Mouse (Mus musculus) liver, embryonic 16.5 days (tissue): ENCODE results near the gene Snapin. TPM values are rescaled to one million over a fixed set of nuclear protein-coding genes. Genes with fewer than 3 reads are reported as not detected.

Experiments
- ATAC-seq: fragments of 200-750 bp; cut with Nextera tagmentation; 2 replicates; pipeline ENCODE4 v1.8.0; 2017; ENCODE audit warnings: low read depth, mild to moderate bottlenecking, moderate number of reproducible peaks, moderate library complexity
- H3K27ac ChIP-seq: fragments of 300-500 bp; sonication (generic); 2 replicates; pipeline ENCODE4 v1.5.1; 2014; ENCODE audit warnings: mild to moderate bottlenecking, low read length
- H3K27me3 ChIP-seq: fragments of 300-500 bp; sonication (generic); 2 replicates; pipeline ENCODE4 v1.6.1; 2014; ENCODE audit warnings: low read depth, low read length, mixed read lengths; ENCODE audit not compliant: control insufficient read depth, insufficient read depth
- H3K36me3 ChIP-seq: fragments of 300-500 bp; sonication (generic); 2 replicates; pipeline ENCODE4 v1.6.1; 2014; ENCODE audit warnings: mild to moderate bottlenecking; ENCODE audit not compliant: control insufficient read depth, insufficient read depth
- H3K4me1 ChIP-seq: fragments of 300-500 bp; sonication (generic); 2 replicates; pipeline ENCODE4 v1.6.1; 2014; ENCODE audit warnings: low read depth, low read length, mixed read lengths; ENCODE audit not compliant: control insufficient read depth
- H3K4me2 ChIP-seq: fragments of 300-500 bp; sonication (generic); 2 replicates; pipeline ENCODE4 v1.6.1; 2014; ENCODE audit warnings: low read depth, low read length, mixed read lengths
- H3K4me3 ChIP-seq: fragments of 300-500 bp; sonication (generic); 2 replicates; pipeline ENCODE4 v1.5.1; 2014; ENCODE audit warnings: low read depth, mild to moderate bottlenecking, low read length
- H3K9ac ChIP-seq: fragments of 300-500 bp; sonication (generic); 2 replicates; pipeline ENCODE4 v1.6.1; 2014; ENCODE audit warnings: low read depth, low read length
- H3K9me3 ChIP-seq: fragments of 300-500 bp; sonication (generic); replicated peaks from 2 replicates; pipeline ENCODE4 v1.6.1; 2016; ENCODE audit warnings: low read length; ENCODE audit not compliant: control insufficient read depth
- whole genome bisulfite sequencing: fragments of 180-500 bp; shearing (Covaris S2); extraction: QIAGEN DNeasy Blood & Tissue Kit; methylation state at CpG from one replicate; pipeline ENCODE4 v1.1.7; 2014; ENCODE audit not compliant: insufficient replicate concordance; 5-methylcytosine and 5-hydroxymethylcytosine counted together
- polyA plus RNA-seq: library from polyadenylated mRNA; unstranded; fragments of >200 nt; fragmentation: Nextera tagmentation; extraction: Ambion mirVana; gene quantifications from 2 replicates; pipeline ENCODE4 v1.2.1, GENCODE M21; 2015

The Snapin gene
- polyA plus RNA-seq, 1 experiment from 2014 or later, result 17.8 TPM

DNA sequence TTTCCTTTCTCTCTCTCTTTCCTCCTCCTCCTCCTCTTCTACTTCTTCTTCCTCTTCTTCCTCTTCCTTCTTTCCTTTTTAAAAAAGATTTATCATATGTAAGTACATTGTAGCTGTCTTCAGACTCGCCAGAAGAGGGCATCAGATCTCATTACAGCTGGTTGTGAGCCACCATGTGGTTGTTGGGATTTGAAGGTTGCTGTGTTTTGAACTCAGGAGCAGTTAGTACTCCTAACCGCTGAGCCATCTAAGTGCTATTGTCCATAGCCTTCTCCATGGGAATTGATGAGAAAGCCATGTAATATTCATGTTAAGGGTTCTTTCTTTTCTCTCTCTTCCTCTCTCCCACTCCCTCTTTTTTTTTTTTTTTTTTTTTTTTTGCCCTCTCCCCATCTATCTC, 517 bp upstream of the Snapin start:
- no peak overlapping the region for H3K4me3 ChIP-seq
- 38% methylated on average over 2 of the region's 2 CpGs for WGBS
- ATAC-seq, result peak; percentile 7; the same call in 1 of the 2 replicates

DNA sequence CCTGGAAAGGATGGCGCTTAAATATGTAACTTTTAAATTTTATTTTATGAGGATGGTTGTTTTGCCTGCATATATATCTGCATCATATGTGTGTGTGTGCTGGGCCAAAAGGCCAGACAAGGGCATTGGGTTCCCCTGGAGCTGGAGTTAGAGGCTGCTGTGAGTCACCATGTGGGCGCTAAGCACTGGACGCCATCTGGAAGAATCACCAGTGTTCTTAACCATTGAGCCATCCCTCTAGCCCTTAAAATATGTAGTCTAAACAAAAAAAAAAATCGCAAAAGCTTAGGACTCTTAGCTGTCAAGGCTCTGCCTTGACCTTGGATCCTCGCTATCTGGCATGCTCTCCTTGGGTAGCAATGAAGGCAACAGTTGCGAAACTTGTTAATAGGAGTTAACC, 2.3 kb downstream of the Snapin start:
- Histone ChIP-seq H3K9me3 (no peaks in the 10 kb centered on the region), H3K4me2 (no peak overlapping the region), H3K4me3 (no peak overlapping the region), H3K4me1 (peaks cover 10% of the 10 kb centered on the region), H3K27ac (no peak overlapping the region), H3K9ac (no peak overlapping the region), H3K36me3 (peaks cover 35% of the 10 kb centered on the region), H3K27me3 (no peaks in the 10 kb centered on the region)
- ATAC-seq, result no peak
- 84% methylated on average over 6 of the region's 6 CpGs for WGBS

More for the DNA sequence above, 517 bp upstream of the Snapin start:
- Histone ChIP-seq H3K4me1 (peaks cover 10% of the 10 kb centered on the region), H3K36me3 (peaks cover 24% of the 10 kb centered on the region), H3K9ac (no peak overlapping the region), H3K9me3 (no peaks in the 10 kb centered on the region), H3K27ac (no peak overlapping the region), H3K27me3 (no peaks in the 10 kb centered on the region), H3K4me2 (peak overlapping the region; percentile 45)

DNA sequence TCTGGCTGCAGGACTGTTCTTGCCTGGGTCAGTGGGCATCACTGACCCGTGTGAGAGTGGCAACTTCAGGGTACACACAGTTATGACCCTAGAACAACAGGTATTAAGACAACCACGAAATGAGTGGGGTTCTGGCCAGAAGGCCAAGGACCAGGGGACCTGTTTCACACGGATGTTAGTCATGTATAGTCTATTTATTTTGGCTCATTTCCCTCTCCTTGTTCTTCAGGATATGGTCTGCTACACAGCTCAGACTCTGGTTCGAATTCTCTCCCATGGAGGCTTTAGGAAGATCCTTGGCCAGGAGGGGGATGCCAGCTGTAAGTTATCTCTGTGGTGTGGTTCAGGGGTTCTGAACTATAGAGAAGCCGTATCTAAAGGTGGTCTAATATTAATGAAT, 3.8 kb downstream of the Snapin start:
- Histone ChIP-seq H3K9ac (no peak overlapping the region), H3K9me3 (no peaks in the 10 kb centered on the region), H3K27me3 (no peaks in the 10 kb centered on the region), H3K4me1 (peaks cover 10% of the 10 kb centered on the region), H3K4me3 (no peak overlapping the region), H3K4me2 (no peak overlapping the region), H3K36me3 (peaks cover 49% of the 10 kb centered on the region), H3K27ac (no peak overlapping the region)
- ATAC-seq, result no peak
- WGBS, result 70% methylated on average over 5 of the region's 5 CpGs

DNA sequence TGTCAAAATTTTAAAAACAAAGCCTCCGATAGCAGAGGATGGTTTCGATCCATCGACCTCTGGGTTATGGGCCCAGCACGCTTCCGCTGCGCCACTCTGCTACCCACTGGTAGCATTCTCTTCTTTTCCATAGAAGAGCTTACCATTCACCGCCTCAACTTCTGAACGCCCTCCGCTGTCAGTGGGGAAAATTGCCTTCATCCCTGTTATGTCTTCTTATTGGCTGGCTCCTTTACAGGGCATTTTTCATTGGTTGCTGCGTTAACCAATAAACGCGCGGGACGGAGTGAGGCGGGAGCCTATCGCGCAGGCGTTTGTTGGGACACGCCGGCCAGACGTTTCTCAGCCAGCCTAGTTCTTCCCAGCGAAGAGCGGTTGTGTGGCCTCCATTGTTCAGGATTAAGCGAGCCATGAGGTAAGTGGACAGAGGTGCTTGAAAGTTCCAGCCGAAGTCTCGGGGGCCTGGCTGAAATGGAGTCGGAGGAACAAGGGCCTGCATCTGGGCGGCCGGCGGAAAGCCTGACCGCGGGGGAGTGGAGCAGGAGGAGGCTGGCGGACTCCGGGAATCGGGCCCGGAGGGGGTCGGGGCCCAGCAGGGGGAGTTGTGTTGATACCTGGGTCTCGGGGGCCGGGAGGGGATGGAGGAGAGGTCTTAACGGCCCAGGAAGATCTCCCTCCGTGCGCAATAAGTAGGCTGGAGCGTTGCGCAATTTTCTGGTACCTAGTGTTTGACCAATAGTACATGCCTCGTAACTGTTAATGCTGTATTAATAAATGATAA, 14.8 kb downstream of the Snapin start, which contains the start of gene Ilf2:
Gene Ilf2 (plus strand): TSS at position 296 of the 781 bp plus-strand sequence.
- Histone ChIP-seq H3K9me3 (no peaks in the 10 kb centered on the region), H3K36me3 (peaks cover 19% of the 10 kb centered on the region), H3K4me1 (peaks cover 8% of the 10 kb centered on the region), H3K4me2 (peak within 1 kb of the TSS; percentile 83), H3K27ac (peak within 1 kb of the TSS; percentile 85), H3K9ac (peak within 1 kb of the TSS; percentile 93), H3K4me3 (peak within 1 kb of the TSS; percentile 96), H3K27me3 (no peaks in the 10 kb centered on the region)
- ATAC-seq, result peak; percentile 99
- WGBS, result under 1% methylated on average over 45 of the region's 45 CpGs

DNA sequence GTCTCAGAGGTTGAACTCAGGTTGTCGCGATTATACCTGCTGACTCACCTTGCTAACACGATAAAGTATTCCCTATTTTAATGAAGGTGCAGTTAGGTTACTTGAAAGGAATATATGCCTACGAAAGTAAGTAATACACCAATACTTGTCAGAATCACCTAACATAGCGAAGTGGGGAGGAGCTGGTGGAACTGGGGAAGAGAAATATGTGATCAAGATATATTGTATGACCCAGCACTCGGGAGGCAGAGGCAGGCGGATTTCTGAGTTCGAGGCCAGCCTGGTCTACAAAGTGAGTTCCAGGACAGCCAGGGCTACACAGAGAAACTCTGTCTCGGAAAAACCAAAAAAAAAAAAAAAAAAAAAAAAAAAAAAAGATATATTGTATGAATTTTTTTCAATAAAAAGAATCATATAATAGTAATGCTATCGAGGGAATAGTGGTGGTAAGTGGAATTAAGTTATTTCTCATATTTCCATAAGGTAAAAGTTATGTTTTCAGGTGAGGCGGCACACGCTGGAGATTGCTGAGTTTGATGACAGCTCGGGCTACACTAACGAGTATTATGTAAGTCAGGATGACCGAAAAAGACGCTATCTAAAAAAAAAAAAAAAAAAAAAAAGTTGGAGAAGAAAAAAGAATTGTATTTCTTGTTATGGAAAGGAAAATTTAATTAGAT, 15.5 kb downstream of the Snapin start:
- Histone ChIP-seq H3K4me2 (peak overlapping the region; percentile 66), H3K27me3 (no peaks in the 10 kb centered on the region), H3K27ac (no peak overlapping the region), H3K4me3 (peak overlapping the region; percentile 55), H3K4me1 (peaks cover 8% of the 10 kb centered on the region), H3K36me3 (peaks cover 13% of the 10 kb centered on the region), H3K9me3 (no peaks in the 10 kb centered on the region), H3K9ac (no peak overlapping the region)
- WGBS, result 34% methylated on average over 15 of the region's 16 CpGs
- ATAC-seq, result no peak

DNA sequence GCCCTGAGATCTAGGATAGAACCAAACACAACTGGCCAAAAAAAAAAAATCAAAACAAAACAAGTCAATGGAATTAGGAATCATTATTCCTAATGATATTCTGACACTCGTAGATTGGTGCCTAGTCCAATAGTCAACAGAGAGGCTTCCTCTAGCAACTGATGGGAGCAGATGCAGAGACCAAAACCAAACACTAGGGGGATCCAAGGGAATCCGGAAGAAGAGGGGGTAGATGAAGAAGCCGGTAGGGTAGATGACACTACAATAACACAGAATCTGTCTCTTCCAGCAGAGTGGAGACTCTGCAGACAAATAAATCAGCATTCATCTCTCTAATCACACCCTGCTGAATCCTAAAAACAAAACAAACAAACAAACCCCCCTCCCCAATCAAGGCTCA, 18.6 kb downstream of the Snapin start:
- Histone ChIP-seq H3K9ac (no peak overlapping the region), H3K36me3 (no peaks in the 10 kb centered on the region), H3K27ac (no peak overlapping the region), H3K4me3 (no peak overlapping the region), H3K4me2 (no peak overlapping the region), H3K27me3 (no peaks in the 10 kb centered on the region), H3K9me3 (no peaks in the 10 kb centered on the region), H3K4me1 (peaks cover 6% of the 10 kb centered on the region)
- 13% methylated on average over 3 of the region's 3 CpGs for WGBS
- ATAC-seq, result no peak

DNA sequence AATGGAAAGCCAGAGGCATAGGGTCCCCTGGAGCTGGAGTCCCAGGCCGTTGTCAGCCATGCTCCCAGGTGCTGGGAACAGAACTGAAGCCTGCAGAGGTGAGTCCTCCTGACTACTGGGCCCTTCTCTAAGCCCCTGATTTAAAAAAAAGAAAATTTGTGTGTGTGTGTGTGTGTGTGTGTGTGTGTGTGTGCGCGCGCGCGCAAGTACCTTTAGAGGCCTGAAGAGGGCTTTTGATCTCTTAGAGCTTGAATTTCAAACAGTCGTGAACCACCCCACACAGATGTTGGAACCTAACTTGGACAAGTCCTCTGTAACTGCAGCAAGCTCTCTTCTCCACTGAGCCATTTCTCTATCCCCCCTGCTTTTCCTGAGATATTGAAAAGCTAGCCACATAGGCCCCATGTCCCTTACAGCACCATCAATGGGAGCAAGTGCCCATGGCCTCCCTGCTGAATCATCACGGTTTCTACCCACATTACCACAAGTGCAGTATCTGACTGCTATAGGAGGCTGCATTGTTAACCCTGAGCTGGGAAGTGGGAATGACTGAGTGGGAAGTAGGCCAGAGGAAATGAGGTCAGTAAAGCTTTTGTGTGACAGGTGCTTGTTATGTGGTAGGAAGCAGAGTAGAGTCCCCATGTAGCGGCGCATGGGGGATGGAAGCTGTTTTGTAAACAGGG, 23.1 kb downstream of the Snapin start:
- Histone ChIP-seq H3K4me3 (no peak overlapping the region), H3K4me2 (no peak overlapping the region), H3K9me3 (no peaks in the 10 kb centered on the region), H3K27ac (no peak overlapping the region), H3K9ac (no peak overlapping the region), H3K27me3 (peaks cover 42% of the 10 kb centered on the region), H3K4me1 (peaks cover 5% of the 10 kb centered on the region), H3K36me3 (no peaks in the 10 kb centered on the region)
- WGBS, result 79% methylated on average over 10 of the region's 10 CpGs
- ATAC-seq, result no peak

DNA sequence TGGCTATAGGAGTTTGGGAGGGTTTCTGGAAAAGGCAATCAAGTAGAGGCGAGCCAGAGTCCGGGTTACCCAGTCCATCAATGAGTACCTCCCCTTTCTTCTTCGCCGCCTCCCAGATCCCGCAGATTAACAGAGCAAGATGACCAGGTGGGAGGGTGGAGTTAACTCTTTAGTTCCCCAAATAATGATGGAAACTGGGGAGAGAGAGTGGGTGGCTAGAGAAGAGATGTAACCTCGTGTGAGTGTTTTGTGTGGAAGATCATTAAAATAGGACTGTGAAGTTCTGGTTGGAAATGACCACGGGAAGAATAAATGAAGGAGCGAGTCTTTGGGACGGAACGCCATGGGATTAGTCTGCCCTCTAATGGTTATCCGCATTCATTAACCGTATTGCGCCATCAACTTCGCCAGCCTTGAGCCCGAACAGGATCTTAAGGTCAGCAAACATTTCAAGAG, 24.5 kb downstream of the Snapin start:
- Histone ChIP-seq H3K4me1 (peaks cover 5% of the 10 kb centered on the region), H3K4me2 (peak overlapping the region; percentile 68), H3K36me3 (no peaks in the 10 kb centered on the region), H3K4me3 (peak overlapping the region; percentile 55), H3K27me3 (peaks cover 54% of the 10 kb centered on the region), H3K27ac (no peak overlapping the region), H3K9me3 (no peaks in the 10 kb centered on the region), H3K9ac (no peak overlapping the region)
- under 1% methylated on average over 15 of the region's 15 CpGs for WGBS
- ATAC-seq, result peak; percentile 25; the same call in 1 of the 2 replicates
